Mouse (Mus musculus): ENCODE measurements around the gene Defa21. TPM values are rescaled to one million over a fixed set of nuclear protein-coding genes. Genes with fewer than 3 reads are reported as not detected.

Defa21 gene
- not detected for polyA plus RNA-seq (2014; fragmentation: Illumina TruSeq; extraction: RNeasy Lipid Tissue Mini Kit (QIAGEN cat#74804); ENCODE audit: low read depth, low replicate concordance)

GRCm38 (mm10) chr8:21025245-21025644 lies at the start of gene Defa21:
Gene Defa21, plus strand, starts transcription at chr8:21025545.

DNA sequence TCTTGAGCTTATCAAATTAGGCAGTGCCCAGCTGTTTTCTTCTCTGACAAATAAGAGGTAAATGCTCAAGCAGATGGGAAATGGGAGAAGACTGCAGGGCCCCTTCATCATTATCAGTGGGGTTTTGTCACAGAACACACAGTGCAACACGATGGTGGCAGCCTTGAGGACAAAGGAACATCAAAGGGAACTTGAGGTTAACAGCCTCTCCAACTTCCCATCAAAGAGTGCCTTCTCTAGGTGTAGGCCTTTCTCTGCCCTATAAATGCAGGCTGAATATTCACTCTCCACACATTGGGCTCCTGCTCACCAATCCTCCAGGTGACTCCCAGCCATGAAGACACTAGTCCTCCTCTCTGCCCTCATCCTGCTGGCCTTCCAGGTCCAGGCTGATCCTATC lies 29.4 kb downstream of the Defa21 start, which contains the start of gene Defa23:
Gene Defa23, plus strand, starts transcription at position 301 of the 400 bp plus-strand sequence.

DNA sequence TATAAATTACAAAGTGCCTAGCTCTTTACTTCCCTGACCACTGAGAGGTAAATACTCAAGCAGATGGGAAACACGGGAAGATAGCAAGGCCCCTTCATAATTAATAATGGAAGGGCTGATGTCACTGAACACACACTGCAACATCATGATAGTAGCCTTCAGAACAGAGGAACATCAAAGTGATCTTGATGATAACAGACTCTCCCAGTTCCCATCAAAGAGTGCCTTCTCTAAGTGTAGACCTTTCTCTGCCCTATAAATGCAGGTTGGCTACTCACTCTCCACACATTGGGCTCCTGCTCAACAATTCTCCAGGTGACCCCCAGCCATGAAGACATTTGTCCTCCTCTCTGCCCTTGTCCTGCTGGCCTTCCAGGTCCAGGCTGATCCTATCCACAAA lies 39.4 kb downstream of the Defa21 start, which contains the start of gene Defa35:
Gene Defa35, plus strand, starts transcription at position 301 of the 400 bp plus-strand sequence.

Other genes starting within 250 kb of the Defa21 start
- not detected for gene Defb33, start 132.9 kb upstream of the Defa21 start, polyA plus RNA-seq (2014; fragmentation: Illumina TruSeq; extraction: RNeasy Lipid Tissue Mini Kit (QIAGEN cat#74804); ENCODE audit: low read depth, low replicate concordance)
- not detected for gene Gm15056, start 122.9 kb upstream of the Defa21 start, polyA plus RNA-seq (2014; fragmentation: Illumina TruSeq; extraction: RNeasy Lipid Tissue Mini Kit (QIAGEN cat#74804); ENCODE audit: low read depth, low replicate concordance)
- gene Gm6040, start 103.5 kb upstream of the Defa21 start, polyA plus RNA-seq (2014; fragmentation: Illumina TruSeq; extraction: RNeasy Lipid Tissue Mini Kit (QIAGEN cat#74804); ENCODE audit: low read depth, low replicate concordance): not detected
- gene AY761185, start 80.8 kb upstream of the Defa21 start, polyA plus RNA-seq (2014; fragmentation: Illumina TruSeq; extraction: RNeasy Lipid Tissue Mini Kit (QIAGEN cat#74804); ENCODE audit: low read depth, low replicate concordance): not detected
- not detected for gene Defa23, start 29.5 kb downstream of the Defa21 start, polyA plus RNA-seq (2014; fragmentation: Illumina TruSeq; extraction: RNeasy Lipid Tissue Mini Kit (QIAGEN cat#74804); ENCODE audit: low read depth, low replicate concordance)
- gene Defa35, start 39.5 kb downstream of the Defa21 start, polyA plus RNA-seq (2014; fragmentation: Illumina TruSeq; extraction: RNeasy Lipid Tissue Mini Kit (QIAGEN cat#74804); ENCODE audit: low read depth, low replicate concordance): not detected
- not detected for gene Defa25, start 58.9 kb downstream of the Defa21 start, polyA plus RNA-seq (2014; fragmentation: Illumina TruSeq; extraction: RNeasy Lipid Tissue Mini Kit (QIAGEN cat#74804); ENCODE audit: low read depth, low replicate concordance)
- not detected for gene Gm14851, start 70.5 kb downstream of the Defa21 start, polyA plus RNA-seq (2014; fragmentation: Illumina TruSeq; extraction: RNeasy Lipid Tissue Mini Kit (QIAGEN cat#74804); ENCODE audit: low read depth, low replicate concordance)
- gene Defa30, start 109.1 kb downstream of the Defa21 start, polyA plus RNA-seq (2014; fragmentation: Illumina TruSeq; extraction: RNeasy Lipid Tissue Mini Kit (QIAGEN cat#74804); ENCODE audit: low read depth, low replicate concordance): not detected
- gene Defa22, start 136.7 kb downstream of the Defa21 start, polyA plus RNA-seq (2014; fragmentation: Illumina TruSeq; extraction: RNeasy Lipid Tissue Mini Kit (QIAGEN cat#74804); ENCODE audit: low read depth, low replicate concordance): not detected
- not detected for gene Defa31, start 166.1 kb downstream of the Defa21 start, polyA plus RNA-seq (2014; fragmentation: Illumina TruSeq; extraction: RNeasy Lipid Tissue Mini Kit (QIAGEN cat#74804); ENCODE audit: low read depth, low replicate concordance)
- not detected for gene Gm15293, start 176.0 kb downstream of the Defa21 start, polyA plus RNA-seq (2014; fragmentation: Illumina TruSeq; extraction: RNeasy Lipid Tissue Mini Kit (QIAGEN cat#74804); ENCODE audit: low read depth, low replicate concordance)
- not detected for gene Gm15292, start 224.2 kb downstream of the Defa21 start, polyA plus RNA-seq (2014; fragmentation: Illumina TruSeq; extraction: RNeasy Lipid Tissue Mini Kit (QIAGEN cat#74804); ENCODE audit: low read depth, low replicate concordance)